Mouse (Mus musculus): ENCODE data around the gene Nmrk2. TPM values are rescaled to one million over a fixed set of nuclear protein-coding genes. Genes with fewer than 3 reads are reported as not detected.
"Not testable (repeated sequence)": the region's sequence is repeated elsewhere in the genome, so short reads cannot be mapped to it uniquely, and the experiment has no call there.

Gene Nmrk2
- polyA plus RNA-seq, 1 experiment, result 0.59 TPM

- TF ChIP-seq POLR2A (IDR thresholded peaks at IDR 0.05; ENCODE audit: borderline replicate concordance, extremely low read depth, low read depth, low read length), result no peak
- TF ChIP-seq CTCF (IDR thresholded peaks at IDR 0.05; ENCODE audit: insufficient read depth, low read length), result no peak
- no peaks in the 10 kb centered on the region for H3K4me1 ChIP-seq (ENCODE audit: control insufficient read depth, insufficient read depth, low read length)
- WGBS, result 74% methylated on average over 5 of the region's 5 CpGs
- DNase-seq, result no peak
- H3K4me3 ChIP-seq (replicated peaks; ENCODE audit: extremely low read depth, low read depth, low read length), result no peak overlapping the region
Observed at GRCm38 (mm10) chr10:81221402-81222015, 19.7 kb upstream of the Nmrk2 start.

GRCm38 (mm10) chr10:81217964-81218363 lies 16.1 kb upstream of the Nmrk2 start:
- 20% methylated on average over 7 of the region's 7 CpGs for WGBS
- H3K4me1 ChIP-seq (ENCODE audit: control insufficient read depth, insufficient read depth, low read length), result no peaks in the 10 kb centered on the region
- TF ChIP-seq CTCF (IDR thresholded peaks at IDR 0.05; ENCODE audit: insufficient read depth, low read length) (peak; percentile 82), POLR2A (IDR thresholded peaks at IDR 0.05; ENCODE audit: borderline replicate concordance, extremely low read depth, low read depth, low read length) (no peak)
- DNase-seq, result peak; percentile 71
- no peak overlapping the region for H3K4me3 ChIP-seq (replicated peaks; ENCODE audit: extremely low read depth, low read depth, low read length)

GRCm38 (mm10) chr10:81217267-81217666 lies 15.4 kb upstream of the Nmrk2 start:
- peak; percentile 71 for TF ChIP-seq CTCF (IDR thresholded peaks at IDR 0.05; ENCODE audit: insufficient read depth, low read length)
- H3K4me3 ChIP-seq (replicated peaks; ENCODE audit: extremely low read depth, low read depth, low read length); DNase-seq; H3K4me1 ChIP-seq (ENCODE audit: control insufficient read depth, insufficient read depth, low read length): not testable (repeated sequence)
- 17% methylated on average over 1 of the region's 1 CpGs for WGBS

GRCm38 (mm10) chr10:81216810-81217209 lies 15.0 kb upstream of the Nmrk2 start:
- no peak for TF ChIP-seq CTCF (IDR thresholded peaks at IDR 0.05; ENCODE audit: insufficient read depth, low read length)
- TF ChIP-seq POLR2A (IDR thresholded peaks at IDR 0.05; ENCODE audit: borderline replicate concordance, extremely low read depth, low read depth, low read length), result no peak

GRCm38 (mm10) chr10:81216260-81216659 lies 14.4 kb upstream of the Nmrk2 start:
- Histone ChIP-seq H3K4me3 (replicated peaks; ENCODE audit: extremely low read depth, low read depth, low read length) (no peak overlapping the region), H3K4me1 (ENCODE audit: control insufficient read depth, insufficient read depth, low read length) (no peaks in the 10 kb centered on the region)
- WGBS, result 89% methylated on average over 6 of the region's 6 CpGs
- no peak for DNase-seq
- TF ChIP-seq CTCF (IDR thresholded peaks at IDR 0.05; ENCODE audit: insufficient read depth, low read length) (no peak), POLR2A (IDR thresholded peaks at IDR 0.05; ENCODE audit: borderline replicate concordance, extremely low read depth, low read depth, low read length) (no peak)

More at GRCm38 (mm10) chr10:81216810-81217209, 15.0 kb upstream of the Nmrk2 start:
- no peak overlapping the region for H3K4me3 ChIP-seq (replicated peaks; ENCODE audit: extremely low read depth, low read depth, low read length)
- H3K4me1 ChIP-seq (ENCODE audit: control insufficient read depth, insufficient read depth, low read length), result no peaks in the 10 kb centered on the region
- WGBS, result 80% methylated on average over 6 of the region's 6 CpGs
- no peak for DNase-seq

- Histone ChIP-seq H3K4me1 (ENCODE audit: control insufficient read depth, insufficient read depth, low read length) (no peaks in the 10 kb centered on the region), H3K4me3 (replicated peaks; ENCODE audit: extremely low read depth, low read depth, low read length) (no peak overlapping the region)
- DNase-seq, result no peak
- no peak for TF ChIP-seq POLR2A (IDR thresholded peaks at IDR 0.05; ENCODE audit: borderline replicate concordance, extremely low read depth, low read depth, low read length)
- no peak for TF ChIP-seq CTCF (IDR thresholded peaks at IDR 0.05; ENCODE audit: insufficient read depth, low read length)
- 89% methylated on average over 5 of the region's 5 CpGs for WGBS
Observed at GRCm38 (mm10) chr10:81210154-81210553, 8.3 kb upstream of the Nmrk2 start.

- H3K4me1 ChIP-seq (ENCODE audit: control insufficient read depth, insufficient read depth, low read length), result no peaks in the 10 kb centered on the region
- 69% methylated on average over 4 of the region's 4 CpGs for WGBS
Observed at GRCm38 (mm10) chr10:81204137-81204536, 2.3 kb upstream of the Nmrk2 start.

GRCm38 (mm10) chr10:81202978-81203720 lies 1.3 kb upstream of the Nmrk2 start:
- DNase-seq, result no peak
- WGBS, result 64% methylated on average over 8 of the region's 8 CpGs
- TF ChIP-seq CTCF (IDR thresholded peaks at IDR 0.05; ENCODE audit: insufficient read depth, low read length), result no peak

More at GRCm38 (mm10) chr10:81204137-81204536, 2.3 kb upstream of the Nmrk2 start:
- DNase-seq, result no peak
- no peak overlapping the region for H3K4me3 ChIP-seq (replicated peaks; ENCODE audit: extremely low read depth, low read depth, low read length)
- TF ChIP-seq POLR2A (IDR thresholded peaks at IDR 0.05; ENCODE audit: borderline replicate concordance, extremely low read depth, low read depth, low read length) (no peak), CTCF (IDR thresholded peaks at IDR 0.05; ENCODE audit: insufficient read depth, low read length) (no peak)

GRCm38 (mm10) chr10:81200605-81201287 lies 1.1 kb downstream of the Nmrk2 start:
- Histone ChIP-seq H3K4me3 (replicated peaks; ENCODE audit: extremely low read depth, low read depth, low read length) (no peak overlapping the region), H3K4me1 (ENCODE audit: control insufficient read depth, insufficient read depth, low read length) (no peaks in the 10 kb centered on the region; the same call in 1 of the 2 replicates)
- TF ChIP-seq POLR2A (IDR thresholded peaks at IDR 0.05; ENCODE audit: borderline replicate concordance, extremely low read depth, low read depth, low read length) (no peak), CTCF (IDR thresholded peaks at IDR 0.05; ENCODE audit: insufficient read depth, low read length) (no peak)
- DNase-seq, result no peak
- WGBS, result 74% methylated on average over 20 of the region's 20 CpGs

More at GRCm38 (mm10) chr10:81202978-81203720, 1.3 kb upstream of the Nmrk2 start:
- no peak overlapping the region for H3K4me3 ChIP-seq (replicated peaks; ENCODE audit: extremely low read depth, low read depth, low read length)
- no peaks in the 10 kb centered on the region; the same call in 1 of the 2 replicates for H3K4me1 ChIP-seq (ENCODE audit: control insufficient read depth, insufficient read depth, low read length)

Data from lung, adult 2 months (tissue).